Mouse (Mus musculus) cerebellum, postnatal 4 days (tissue): ENCODE results near the gene a.

Experiments used
- DNase-seq, 2 experiments: peaks; one replicate each; pipeline ENCODE4 v3.0.0; 2022; ENCODE audit warnings: low spot score in 2 of 2, mixed read lengths in 1 of 2

The a gene

GRCm38 (mm10) chr2:154790656-154791483, at the start of gene a, which contains the start of gene Raly:
TSS of gene a (plus strand) at chr2:154791402.
TSS of gene Raly (plus strand) at chr2:154791096.
- peak; percentile 92 to 95 for DNase-seq

DNA sequence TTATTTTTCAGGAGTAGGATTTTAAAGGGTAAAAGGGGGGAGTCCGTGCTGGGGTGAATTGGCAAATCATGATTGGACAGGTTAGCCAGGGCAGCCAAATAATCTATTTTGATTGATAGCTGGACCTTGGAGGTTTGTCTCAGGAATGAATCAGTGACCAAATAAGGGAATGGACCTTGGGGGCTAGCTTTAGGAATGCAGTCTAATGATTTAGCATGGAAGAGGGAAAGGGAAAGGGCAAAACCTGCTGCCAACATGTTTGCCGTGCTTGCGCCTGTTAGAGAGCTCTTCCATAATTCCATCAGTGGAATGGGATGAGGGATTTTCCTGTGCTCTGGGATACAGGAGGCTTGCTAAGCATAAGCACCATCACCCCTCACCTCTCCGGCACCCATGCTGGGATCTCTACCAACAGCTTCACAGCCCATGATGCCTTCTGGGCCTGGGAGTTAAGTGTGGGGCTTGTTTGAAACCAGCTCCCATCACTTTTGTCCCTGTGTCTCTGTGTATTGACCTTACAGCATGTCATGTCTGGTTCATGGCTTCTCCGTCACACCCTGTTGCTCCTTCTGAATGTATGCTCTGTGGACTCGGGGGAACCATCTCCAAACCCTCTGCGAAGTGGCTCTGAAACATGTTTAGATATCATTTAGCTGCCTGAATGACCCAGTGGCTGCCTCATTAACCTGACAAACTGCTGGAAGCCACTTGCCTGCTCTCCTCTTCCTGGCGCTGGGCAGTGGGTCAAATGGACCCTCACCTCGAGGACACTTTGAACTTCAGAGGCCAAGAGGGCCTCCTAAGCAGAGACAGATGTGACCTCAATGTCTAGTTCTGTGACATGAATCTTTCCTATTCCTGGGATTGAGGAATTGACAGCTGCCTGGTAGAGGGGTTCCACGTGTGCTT, 48.0 kb upstream of the a start:
- no peak for DNase-seq

DNA sequence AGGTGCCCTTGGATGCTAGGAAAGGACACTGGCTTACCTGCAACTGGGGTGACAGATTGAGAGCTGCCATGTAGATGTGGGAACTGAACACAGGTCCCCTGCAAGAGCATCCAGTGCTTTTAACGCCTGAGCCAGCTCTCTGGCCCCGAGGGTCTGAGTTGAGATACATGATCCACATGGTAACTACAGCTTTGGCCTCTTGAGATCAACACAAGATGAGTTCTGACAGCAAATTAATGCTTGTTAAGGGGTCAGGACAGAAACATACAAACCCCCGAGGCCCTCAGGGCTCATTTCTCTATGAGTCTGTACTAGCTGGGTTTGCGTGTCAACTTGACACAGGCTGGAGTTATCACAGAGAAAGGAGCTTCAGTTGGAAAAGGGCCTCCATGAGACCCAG, 47.3 kb upstream of the a start:
- DNase-seq = no peak

DNA sequence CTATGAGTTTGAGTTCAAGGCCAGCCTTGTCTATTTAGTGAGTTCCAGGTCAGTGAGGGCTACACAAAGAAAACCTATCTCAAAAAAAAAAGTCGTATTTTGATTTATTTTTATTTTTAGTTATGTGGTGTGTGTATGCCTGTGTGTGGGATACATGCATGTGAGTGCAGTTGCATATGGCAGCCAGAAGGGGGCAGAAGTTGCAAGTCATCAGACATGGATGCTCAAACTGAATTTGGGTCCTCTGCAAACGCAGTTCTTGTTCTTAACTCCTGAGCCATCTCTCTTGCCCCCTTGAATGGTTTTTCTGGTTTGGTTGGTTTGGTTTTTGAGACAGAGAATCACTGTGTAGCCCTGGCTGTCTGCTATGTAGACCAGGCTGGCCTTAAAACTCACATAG, 42.8 kb upstream of the a start:
- DNase-seq = no peak

DNA sequence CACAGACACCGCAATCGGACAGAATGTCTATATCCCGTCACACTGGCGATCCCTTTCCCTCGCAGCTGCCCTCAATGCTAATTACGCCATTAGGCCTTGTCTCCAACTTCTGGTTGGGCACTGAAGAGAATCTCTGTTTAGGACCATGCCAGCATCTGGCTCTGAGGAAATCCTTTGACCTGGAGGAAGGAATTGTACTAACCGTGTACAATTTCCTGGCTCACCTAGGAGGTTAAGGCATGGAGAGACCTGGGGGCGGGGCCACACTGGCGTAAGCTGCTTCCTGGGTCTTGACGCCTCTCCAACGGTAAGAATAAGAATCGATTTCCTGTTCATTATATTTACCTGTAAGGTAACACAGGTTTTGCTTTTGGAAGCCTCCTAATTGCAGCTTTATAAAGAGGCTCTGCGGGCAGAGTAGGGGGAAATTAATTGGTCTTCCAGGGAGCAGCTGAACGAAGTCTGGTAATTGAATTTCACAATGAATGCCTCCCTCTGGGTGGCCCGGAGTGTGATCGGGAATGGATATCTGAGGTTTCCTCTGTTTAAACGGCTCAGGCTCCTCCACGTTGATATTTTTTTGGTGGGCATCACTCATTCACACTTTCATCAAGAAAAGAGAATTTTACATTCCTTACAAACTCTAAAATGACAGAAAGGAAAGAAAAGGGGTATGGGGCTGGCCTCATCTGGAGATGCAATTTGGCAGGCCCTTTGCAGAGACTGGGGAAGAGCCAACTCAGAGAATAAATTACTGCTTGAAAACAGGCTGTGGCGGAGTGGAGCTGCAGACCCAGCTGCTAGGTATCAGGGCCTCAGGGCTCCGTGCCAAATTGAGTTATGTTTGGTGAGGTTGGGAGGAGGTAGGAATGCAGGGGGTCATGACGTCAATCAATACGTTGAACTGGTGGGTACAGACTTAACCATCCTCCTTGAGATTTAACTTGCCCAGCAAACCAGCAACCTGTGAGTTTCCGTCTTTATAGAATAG, 41.9 kb upstream of the a start:
- peak; percentile 28 to 74 for DNase-seq

GRCm38 (mm10) chr2:154751924-154752323, 39.3 kb upstream of the a start:
- DNase-seq = no peak

GRCm38 (mm10) chr2:154754068-154754560, 37.1 kb upstream of the a start:
- DNase-seq = no peak

- no peak for DNase-seq
These were observed 35.4 kb upstream of the a start for GRCm38 (mm10) chr2:154755791-154756190.

- no peak for DNase-seq
These were observed 33.5 kb upstream of the a start for GRCm38 (mm10) chr2:154757691-154758090.

GRCm38 (mm10) chr2:154758454-154758853, 32.7 kb upstream of the a start:
- DNase-seq = no peak

GRCm38 (mm10) chr2:154763226-154763625, 28.0 kb upstream of the a start:
- no peak for DNase-seq

GRCm38 (mm10) chr2:154764828-154765497, 26.2 kb upstream of the a start:
- no peak for DNase-seq

DNA sequence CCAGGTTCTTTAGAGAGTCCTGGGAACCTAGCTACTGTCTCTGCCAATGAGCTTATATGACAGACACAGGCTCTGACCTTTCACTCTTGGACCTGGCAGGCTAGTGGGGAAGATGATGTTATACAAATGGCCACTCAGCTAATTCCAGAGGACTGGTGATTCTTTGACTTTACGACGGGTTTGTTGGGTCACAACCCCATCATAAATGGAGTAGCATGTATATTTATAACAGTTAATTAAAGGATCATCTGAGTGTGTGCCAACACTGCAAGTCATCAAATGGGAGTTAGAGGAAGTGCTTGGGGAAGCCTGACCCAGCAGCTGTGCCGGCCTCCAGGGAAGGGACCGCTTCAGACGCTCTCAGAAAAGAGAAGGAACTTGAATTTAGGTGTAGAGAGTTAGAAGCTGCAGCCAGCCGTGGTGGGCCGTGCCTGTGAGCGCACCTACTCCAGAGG, 25.6 kb upstream of the a start:
- no peak for DNase-seq

DNA sequence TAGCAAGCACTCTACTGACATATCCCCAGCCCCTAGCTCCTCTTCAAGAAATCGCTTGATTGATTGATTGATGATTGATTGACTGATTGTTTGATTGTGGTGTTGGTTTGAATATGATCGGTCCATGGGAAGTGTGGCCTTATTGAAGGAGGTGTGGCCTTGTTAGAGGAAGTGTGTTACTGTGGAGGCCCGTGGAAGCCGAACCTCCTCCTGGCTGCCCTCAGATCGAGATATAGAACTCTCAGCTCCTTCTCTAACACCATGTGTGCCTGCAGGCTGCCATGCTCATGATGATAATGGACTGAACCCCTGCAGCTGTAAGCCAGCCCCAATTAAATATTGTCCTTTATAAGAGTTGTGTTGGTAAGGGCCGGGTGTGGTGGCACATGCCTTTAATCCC, 24.2 kb upstream of the a start:
- DNase-seq = no peak

GRCm38 (mm10) chr2:154769930-154770329, 21.3 kb upstream of the a start, which contains the start of gene Gm14214:
TSS of gene Gm14214 (minus strand) at chr2:154770030.
- DNase-seq = no peak

GRCm38 (mm10) chr2:154771604-154772003, 19.6 kb upstream of the a start:
- DNase-seq = no peak

DNA sequence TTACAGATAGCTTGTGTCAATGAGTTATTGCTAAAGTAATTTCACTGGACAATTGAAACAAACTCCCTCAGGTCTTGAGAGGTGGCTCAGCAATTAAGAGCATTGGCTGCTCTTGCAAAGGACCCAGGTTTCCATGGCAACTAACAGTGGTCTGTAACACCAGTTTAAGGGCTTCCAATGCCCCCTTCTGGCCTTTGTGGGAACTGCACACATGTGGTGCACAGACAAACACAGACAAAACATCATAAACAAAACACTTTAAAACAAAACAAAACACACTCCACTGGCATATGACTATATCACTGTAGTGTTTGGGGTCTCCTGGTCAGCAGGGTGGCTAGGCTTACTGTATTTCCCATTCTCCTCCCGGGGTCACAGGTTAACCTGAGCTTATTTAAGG, 17.2 kb upstream of the a start:
- DNase-seq = peak in 1 of 2 experiments; percentile 59

- DNase-seq = no peak
These were observed 14.7 kb upstream of the a start for GRCm38 (mm10) chr2:154776496-154776895.

GRCm38 (mm10) chr2:154779648-154780047, 11.6 kb upstream of the a start:
- DNase-seq = no peak

DNA sequence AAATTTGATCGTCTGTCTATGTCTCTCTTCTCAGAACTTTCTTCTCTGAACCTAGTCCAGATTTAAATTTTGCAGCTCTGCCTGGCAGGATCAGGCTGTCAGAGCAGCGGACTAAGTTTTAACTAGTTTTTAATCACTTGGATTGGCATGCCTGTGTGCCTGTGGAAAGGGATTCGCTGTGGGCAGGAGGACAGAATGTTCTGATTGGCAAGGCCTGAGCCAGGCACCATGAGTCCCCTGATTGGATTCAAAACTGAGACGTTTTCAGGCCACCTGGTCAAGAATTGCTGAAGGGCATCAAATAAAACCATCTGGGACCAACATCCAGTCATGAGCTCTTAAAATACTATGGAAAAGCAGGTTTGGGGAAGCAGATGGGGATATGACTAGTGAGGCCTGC, 8.8 kb upstream of the a start:
- DNase-seq = no peak
